Mouse (Mus musculus) MEL (cell line): Measurements from ENCODE around the gene Pter.

ENCODE experiments used
- CTCF ChIP-seq, 3 experiments: IDR thresholded peaks in 2 of 3; conservative IDR thresholded peaks in 1 of 3; 2 replicates each; pipeline ENCODE4 v1.5.1; 2011 to 2012; ENCODE audit warnings: low read length in 3 of 3, low read depth in 2 of 3, mild to moderate bottlenecking in 2 of 3, improper control_type of control experiment in 1 of 3, inconsistent platforms in 1 of 3, mixed read lengths in 1 of 3, moderate library complexity in 1 of 3; ENCODE audit not compliant: control insufficient read depth in 1 of 3, insufficient read depth in 1 of 3, poor library complexity in 1 of 3, severe bottlenecking in 1 of 3
- MYB ChIP-seq: IDR thresholded peaks from 2 replicates; pipeline ENCODE4 v1.6.1; 2011; ENCODE audit warnings: mild to moderate bottlenecking, low read depth, low read length, improper control_type of control experiment
- POLR2A ChIP-seq, 2 experiments: IDR thresholded peaks; 2 replicates each; pipeline ENCODE4 v1.6.1; 2011 to 2012; ENCODE audit warnings: low read length in 2 of 2, mild to moderate bottlenecking in 2 of 2, control low read depth in 1 of 2, improper control_type of control experiment in 1 of 2, low read depth in 1 of 2, moderate library complexity in 1 of 2; ENCODE audit not compliant: control insufficient read depth in 1 of 2, insufficient read depth in 1 of 2, poor library complexity in 1 of 2
- TAL1 ChIP-seq: IDR thresholded peaks from 2 replicates; pipeline ENCODE4 v1.6.1; 2012; ENCODE audit warnings: mild to moderate bottlenecking, inconsistent platforms, low read length, moderate library complexity, mixed read lengths
- TCF12 ChIP-seq: IDR thresholded peaks from 2 replicates; pipeline ENCODE4 v1.6.1; 2014; ENCODE audit warnings: low read depth, mild to moderate bottlenecking, inconsistent platforms, low read length, improper control_type of control experiment, moderate library complexity

- no peak for TF ChIP-seq TAL1
- TF ChIP-seq CTCF (IDR thresholded peaks at IDR 0.05 in 2 of 3, conservative IDR thresholded peaks at IDR 0.05 in 1 of 3; ENCODE audit: control insufficient read depth in 1 of 3, insufficient read depth in 1 of 3, low read depth in 2 of 3, low read length in 3 of 3, poor library complexity in 1 of 3, severe bottlenecking in 1 of 3): no peak
- no peak for TF ChIP-seq MYB
- no peak for TF ChIP-seq TCF12
- TF ChIP-seq POLR2A (IDR thresholded peaks at IDR 0.05; ENCODE audit: control insufficient read depth in 1 of 2, insufficient read depth in 1 of 2, low read depth in 1 of 2, low read length in 2 of 2, poor library complexity in 1 of 2): no peak
Measured at GRCm38 (mm10) chr2:13010460-13011341, 86.9 kb downstream of the Pter start.
